Mouse (Mus musculus): Measurements from ENCODE around the gene Zfp57. TPM values are rescaled to one million over a fixed set of nuclear protein-coding genes. Genes with fewer than 3 reads are reported as not detected.
"Not testable (repeated sequence)": the region's sequence is repeated elsewhere in the genome, so short reads cannot be mapped to it uniquely, and the experiment has no call there.

Gene Zfp57
- total RNA-seq, 2 experiments from 2014 or later, result 15.0 to 15.8 TPM

DNA sequence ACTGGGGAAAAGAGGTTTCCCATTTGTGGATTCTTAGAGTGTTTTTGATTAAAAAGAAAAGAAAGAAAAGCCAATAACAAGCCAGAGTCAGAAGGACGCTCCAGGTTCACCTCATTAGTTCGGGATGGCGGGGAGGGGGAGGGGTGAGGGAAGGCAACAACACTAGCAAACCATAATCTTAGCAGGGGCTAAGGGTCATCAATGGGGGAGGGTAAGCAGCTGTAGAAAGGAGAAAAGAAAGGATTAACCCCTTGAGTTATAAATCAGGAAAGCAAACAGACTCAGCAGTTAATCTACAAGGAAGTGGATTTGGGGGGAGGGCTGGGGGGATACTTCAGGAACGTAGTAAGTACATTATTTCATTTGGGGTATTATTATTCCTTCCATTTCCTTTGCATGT is 19.1 kb upstream of the Zfp57 start:
- DNase-seq (ENCODE audit: low spot score in 2 of 2), result no peak
- no peak overlapping the region for H3K27ac ChIP-seq
- TF ChIP-seq CTCF (conservative IDR thresholded peaks at IDR 0.05), result no peak
- H3K4me3 ChIP-seq, result no peak overlapping the region

DNA sequence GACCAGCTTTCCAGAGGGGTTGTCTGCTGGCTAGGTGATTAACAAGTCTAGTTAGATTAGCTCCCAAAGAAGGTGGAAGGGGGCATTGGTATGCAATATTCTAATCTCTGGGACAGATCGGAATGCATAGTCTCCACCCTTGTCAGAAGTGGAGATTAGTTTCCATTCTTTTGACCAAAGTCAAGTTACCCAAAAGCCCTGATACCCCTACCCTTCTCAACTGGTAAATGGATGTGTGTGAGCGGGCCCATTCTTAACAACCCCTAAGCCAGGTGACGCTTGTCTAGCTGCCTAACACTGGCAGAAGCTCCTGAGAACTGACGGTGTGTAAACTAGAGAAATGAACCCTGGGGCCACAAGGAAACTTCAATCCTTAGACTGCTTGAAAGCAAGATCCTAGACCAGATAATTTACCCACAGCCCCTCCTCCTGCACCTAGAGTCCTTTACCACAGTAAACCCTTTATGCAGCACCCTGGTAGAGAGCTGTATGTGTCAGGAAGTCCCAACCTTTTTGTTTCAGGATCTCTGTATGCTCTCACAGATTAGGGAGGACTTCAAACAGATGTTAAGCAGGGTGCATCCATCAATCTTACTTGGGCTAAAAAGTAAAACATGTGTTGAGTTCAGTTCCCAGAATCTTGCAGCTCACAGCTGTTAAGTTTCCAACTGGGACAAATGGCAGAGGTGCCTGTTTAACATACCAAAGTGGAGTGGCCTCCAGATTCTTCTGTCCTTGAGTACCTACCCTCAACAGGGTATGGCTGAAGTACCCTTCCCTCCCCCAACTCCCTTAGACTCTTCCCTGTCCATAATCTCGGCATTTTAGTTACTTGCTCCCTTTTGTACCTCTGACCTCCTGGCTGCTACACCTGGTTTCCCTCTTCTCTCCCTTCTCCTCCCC is 18.5 kb upstream of the Zfp57 start:
- TF ChIP-seq CTCF (conservative IDR thresholded peaks at IDR 0.05), result no peak
- DNase-seq (ENCODE audit: low spot score in 2 of 2), result no peak
- no peak overlapping the region for H3K4me3 ChIP-seq
- H3K27ac ChIP-seq, result no peak overlapping the region

DNA sequence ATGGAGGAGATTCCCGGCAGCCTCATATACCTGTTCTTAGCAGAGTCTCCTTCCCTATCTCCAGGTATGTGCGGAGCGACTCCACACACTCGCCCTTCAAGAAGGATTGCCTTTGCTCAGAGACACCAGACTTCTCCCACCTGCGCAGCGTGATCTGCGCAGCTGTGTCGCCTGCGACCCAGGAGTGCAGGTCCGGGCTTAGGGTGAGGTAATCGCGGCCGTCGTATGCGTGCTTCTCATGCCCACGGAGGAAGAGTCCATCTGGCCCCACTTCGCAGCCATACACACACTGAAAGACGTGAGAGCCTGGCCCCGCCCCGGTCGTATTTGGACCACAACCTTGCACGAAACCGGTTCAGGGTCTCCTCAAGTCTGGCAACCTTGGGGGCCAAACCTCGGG is 12.5 kb upstream of the Zfp57 start:
- H3K4me3 ChIP-seq, result no peak overlapping the region
- no peak for TF ChIP-seq CTCF (conservative IDR thresholded peaks at IDR 0.05)
- no peak for DNase-seq (ENCODE audit: low spot score in 2 of 2)

DNA sequence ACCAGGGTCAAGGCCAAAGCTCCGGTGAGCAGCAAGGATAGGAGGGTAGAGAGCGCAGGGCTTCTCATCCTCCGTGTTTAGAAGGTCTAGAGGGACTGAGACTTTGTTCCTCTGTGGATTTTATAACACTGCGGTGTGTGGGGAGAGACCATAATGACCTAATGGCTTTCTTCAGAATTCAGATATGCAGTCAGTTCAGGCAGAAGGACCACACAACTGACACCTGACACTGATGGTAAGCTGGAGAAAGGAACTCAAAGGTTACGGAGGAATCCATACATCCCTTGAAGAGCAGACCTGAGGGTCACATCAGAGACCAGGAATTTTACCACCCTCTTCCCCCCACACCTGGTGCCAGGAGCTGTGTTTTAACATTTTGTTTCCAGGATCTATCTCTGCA is 11.5 kb upstream of the Zfp57 start, which contains the start of gene H2-M5:
Gene H2-M5, minus strand, starts transcription at position 101 of the 400 bp plus-strand sequence.
- no peak within 1 kb of the TSS for H3K4me3 ChIP-seq
- TF ChIP-seq CTCF (conservative IDR thresholded peaks at IDR 0.05), result no peak
- DNase-seq (ENCODE audit: low spot score in 2 of 2), result no peak
- H3K27ac ChIP-seq, result no peak within 1 kb of the TSS

More for the DNA sequence above, 12.5 kb upstream of the Zfp57 start:
- no peak overlapping the region for H3K27ac ChIP-seq

DNA sequence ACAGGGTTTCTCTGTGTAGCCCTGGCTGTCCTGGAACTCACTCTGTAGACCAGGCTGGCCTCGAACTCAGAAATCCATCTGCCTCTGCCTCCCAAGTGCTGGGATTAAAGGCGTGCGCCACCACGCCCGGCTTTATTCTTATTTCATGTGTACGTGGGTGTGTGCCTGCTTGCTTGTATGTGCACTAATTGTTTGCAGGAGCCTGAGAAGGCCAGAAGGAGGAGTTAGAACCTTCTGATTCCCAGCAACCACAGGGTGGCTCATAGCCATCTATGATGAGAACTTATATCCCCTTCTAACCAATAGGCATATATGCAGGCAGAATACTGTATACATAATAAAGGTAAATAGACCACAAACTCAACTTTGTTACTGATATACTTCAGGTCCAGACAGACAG is 10.3 kb upstream of the Zfp57 start:
- not testable (repeated sequence) for DNase-seq (ENCODE audit: low spot score in 2 of 2); H3K4me3 ChIP-seq; H3K27ac ChIP-seq

DNA sequence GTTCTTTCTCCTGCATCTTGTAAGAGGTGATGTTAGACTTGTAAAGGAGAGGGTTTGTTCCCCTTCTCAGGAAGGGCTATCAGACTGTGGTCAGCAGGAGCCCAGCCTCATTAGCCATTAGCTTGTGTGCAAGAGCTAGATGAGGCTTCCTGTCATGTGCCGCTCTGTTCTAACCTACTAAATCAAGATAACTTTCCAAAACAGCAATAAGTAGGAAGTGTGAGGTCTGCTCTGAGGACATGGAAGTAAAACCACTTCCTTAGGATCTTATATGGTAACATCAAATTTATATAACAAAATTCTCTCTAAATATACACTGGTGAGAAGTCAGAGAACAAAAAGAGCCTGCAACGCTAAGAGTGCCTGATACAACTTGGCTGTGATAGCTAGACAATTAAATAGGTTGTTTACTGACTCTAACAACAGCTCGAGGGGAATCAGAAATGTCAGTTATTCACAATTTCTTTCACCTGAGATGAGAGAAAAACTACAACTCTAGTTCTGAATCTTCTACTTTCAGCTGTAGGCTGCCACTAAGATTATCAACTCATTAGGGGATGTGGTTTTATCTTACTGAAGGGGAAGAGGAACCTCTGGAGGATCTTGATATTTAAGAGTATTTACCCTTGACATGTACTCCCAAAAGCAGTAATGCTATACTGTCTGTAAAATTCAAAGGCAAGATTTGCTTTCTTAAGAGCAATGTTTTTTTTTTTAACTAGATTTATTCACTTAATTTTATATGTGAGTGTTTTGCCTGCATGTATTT is 8.4 kb upstream of the Zfp57 start:
- Histone ChIP-seq H3K4me3 (no peak overlapping the region), H3K27ac (no peak overlapping the region)
- DNase-seq (ENCODE audit: low spot score in 2 of 2), result no peak
- TF ChIP-seq CTCF (conservative IDR thresholded peaks at IDR 0.05), result no peak

DNA sequence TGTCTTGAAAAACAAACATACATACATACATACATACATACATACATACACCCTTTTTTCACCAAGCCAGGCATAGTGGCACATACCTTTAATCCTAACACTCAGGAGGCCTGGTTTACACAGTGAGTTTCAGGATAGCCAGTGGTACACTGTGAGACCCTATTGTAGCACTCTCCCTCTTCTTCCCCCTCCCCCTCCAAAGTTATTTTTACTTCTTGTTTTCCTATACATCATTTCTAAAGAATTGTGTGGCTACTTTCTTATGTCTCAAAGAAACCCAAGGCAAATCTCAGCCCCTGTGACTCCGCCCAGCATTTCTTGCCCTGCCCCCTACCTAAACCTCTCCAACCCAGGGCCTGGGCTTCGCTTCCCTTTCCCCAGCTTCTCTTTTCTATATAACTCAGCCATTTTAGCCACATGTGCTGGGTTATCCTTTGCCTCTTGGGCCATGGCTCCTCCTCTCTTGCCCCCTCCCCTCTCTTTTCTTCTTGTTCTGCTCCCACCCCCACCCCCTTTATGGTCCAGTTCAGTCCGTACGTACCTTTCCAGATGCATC is 7.1 kb upstream of the Zfp57 start:
- TF ChIP-seq CTCF (conservative IDR thresholded peaks at IDR 0.05), result no peak
- no peak overlapping the region for H3K27ac ChIP-seq
- no peak overlapping the region for H3K4me3 ChIP-seq
- no peak for DNase-seq (ENCODE audit: low spot score in 2 of 2)

DNA sequence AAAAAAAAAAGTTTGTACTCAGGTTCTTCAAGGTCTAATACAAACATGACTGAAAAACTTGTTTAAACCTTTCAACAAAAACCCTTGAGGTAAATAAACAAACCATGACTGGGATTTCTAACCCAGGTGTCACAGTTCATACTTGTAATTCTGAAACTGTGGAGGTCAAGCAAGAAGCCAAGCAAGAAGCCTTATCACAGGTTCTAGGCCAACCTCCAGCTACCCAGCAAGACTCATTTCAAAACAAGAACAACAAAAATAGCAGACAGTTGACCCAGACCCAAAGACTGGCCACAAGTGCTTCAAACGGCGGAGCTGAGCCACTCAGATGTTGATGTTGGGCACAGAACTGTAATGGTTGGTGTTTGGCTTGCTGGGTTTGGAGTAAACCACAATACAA is 6.4 kb upstream of the Zfp57 start:
- Histone ChIP-seq H3K27ac (no peak overlapping the region), H3K4me3 (no peak overlapping the region)
- TF ChIP-seq CTCF (conservative IDR thresholded peaks at IDR 0.05), result no peak
- DNase-seq (ENCODE audit: low spot score in 2 of 2), result no peak

DNA sequence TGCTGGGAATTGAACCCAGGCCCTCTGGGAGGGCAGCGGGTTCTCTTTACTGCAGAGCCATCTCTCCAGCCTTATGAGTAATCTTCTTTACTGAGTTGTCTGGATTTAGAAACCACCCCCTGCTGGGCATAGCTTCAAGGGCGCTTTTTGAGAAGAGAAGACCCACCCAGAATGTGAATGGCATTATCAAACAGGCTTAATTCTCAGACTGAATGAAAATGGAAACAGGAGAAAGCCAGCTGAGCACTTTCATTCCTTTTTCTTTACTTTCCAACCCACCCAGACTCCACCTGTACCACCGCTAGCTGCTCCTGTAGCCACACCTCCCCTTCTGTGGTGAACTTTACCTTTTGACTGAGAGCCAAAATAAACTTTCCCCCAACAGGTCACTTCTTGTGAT is 5.5 kb upstream of the Zfp57 start:
- H3K4me3 ChIP-seq, result no peak overlapping the region
- no peak overlapping the region for H3K27ac ChIP-seq
- no peak for TF ChIP-seq CTCF (conservative IDR thresholded peaks at IDR 0.05)
- no peak for DNase-seq (ENCODE audit: low spot score in 2 of 2)

DNA sequence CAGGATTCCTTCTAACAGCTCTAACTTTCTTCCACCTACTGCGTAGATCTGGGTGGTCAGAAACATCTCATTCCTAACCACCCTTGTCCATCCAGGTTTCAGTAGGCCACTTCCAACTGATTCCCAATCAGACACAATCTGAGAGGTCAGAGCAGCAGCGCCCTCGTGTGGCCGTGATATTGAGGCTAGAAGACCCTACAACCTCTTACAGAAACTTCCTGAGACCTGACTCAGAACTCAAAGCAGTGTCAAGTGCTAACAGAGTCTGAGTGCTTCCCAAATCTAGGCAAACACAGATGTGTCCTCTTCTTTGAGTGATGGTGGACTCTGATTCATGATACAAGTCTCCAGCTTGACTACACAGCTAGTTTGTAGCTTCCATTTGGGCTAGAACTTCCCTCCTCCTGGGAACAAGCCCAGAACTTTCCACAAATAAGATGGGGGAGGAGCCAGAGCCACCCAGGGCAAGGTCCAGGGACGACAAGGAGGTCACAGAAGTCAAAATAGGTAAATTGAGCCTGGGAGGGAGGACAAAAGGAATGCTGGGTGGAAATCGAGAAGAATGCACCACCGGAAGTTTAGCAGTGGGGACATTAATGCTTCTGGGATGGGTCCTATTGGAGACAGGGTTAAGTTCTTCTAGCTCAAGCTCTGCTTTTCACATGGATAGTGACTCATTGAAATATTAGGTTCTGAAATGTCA is 3.8 kb upstream of the Zfp57 start:
- DNase-seq (ENCODE audit: low spot score in 2 of 2), result peak; percentile 68 to 80
- H3K27ac ChIP-seq, result no peak overlapping the region
- TF ChIP-seq CTCF (conservative IDR thresholded peaks at IDR 0.05), result peak; percentile 90

DNA sequence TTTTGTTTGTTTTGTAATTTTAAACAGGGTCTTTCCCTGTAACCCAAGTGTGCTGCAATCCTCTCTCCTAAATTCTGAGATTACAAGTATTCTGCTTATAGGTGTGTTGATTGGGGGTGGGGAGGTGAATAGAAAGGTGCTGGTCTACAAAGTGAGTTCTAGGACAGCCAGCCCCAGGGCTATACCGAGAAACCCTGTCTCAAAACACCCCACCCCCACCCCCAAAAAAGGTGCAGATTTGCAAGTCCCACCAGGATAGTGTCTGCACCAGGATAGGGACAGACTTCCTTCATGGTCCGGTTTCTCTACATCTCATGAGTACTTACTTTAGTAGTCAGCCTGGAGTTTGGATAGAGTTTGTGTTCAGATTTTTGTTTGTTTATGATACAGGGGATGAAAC is 2.5 kb upstream of the Zfp57 start:
- Histone ChIP-seq H3K4me3 (no peak overlapping the region), H3K27ac (no peak overlapping the region)
- DNase-seq (ENCODE audit: low spot score in 2 of 2), result no peak
- no peak for TF ChIP-seq CTCF (conservative IDR thresholded peaks at IDR 0.05)

More for the DNA sequence above, 3.8 kb upstream of the Zfp57 start:
- no peak overlapping the region for H3K4me3 ChIP-seq

Measured in layer of hippocampus, adult 2 months (tissue).